ENCODE assay signal across 19 mouse cellular contexts in the genomic region with DNA sequence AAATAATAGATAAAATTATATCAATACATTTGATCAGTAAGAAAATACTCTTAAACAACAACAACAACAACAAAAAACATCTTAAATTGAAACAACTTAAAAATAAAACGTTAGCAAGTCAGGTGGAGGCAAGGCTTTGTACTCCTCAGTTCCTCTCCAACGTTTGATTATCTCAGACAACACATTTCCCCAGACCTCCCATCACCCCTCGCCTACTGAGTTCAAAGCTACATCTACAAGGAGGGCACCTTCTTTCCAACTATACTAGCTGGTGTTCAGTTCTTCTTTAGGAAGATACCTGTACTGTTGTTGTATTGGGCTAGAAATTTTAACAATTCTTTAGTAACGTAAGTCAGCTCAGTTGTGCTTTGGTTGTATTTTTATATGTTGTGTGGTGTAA. TPM values are rescaled to one million over a fixed set of nuclear protein-coding genes. Genes with fewer than 3 reads are reported as not detected.
DNase-seq lines count a peak whose midpoint lies in the region; ATAC-seq and TF ChIP-seq lines count a peak whose summit lies in the region.
"Had no signal": no experiment of that assay in that cellular context is flagged by ENCODE, and none has a peak within 500 bp of the region (broad histone marks: within the 10 kb centered on the region; RNA-seq: fewer than 3 reads in every experiment).

No protein-coding gene starts in this region.

- no peak for TF ChIP-seq CTCF in MEL (IDR thresholded peaks at IDR 0.05 in 2 of 3, conservative IDR thresholded peaks at IDR 0.05 in 1 of 3; ENCODE audit: control insufficient read depth in 1 of 3, insufficient read depth in 1 of 3, low read depth in 2 of 3, low read length in 3 of 3, poor library complexity in 1 of 3, severe bottlenecking in 1 of 3)
- no peak for TF ChIP-seq CTCF in liver, embryonic 14.5 days (IDR thresholded peaks at IDR 0.05; ENCODE audit: low read depth)

- DNase-seq in MEL (ENCODE audit: low read depth, low spot score) = peak; percentile 60
- peak; percentile 16 for DNase-seq in liver
- peak in 2 of 3 experiments; percentile 15 to 25 for DNase-seq in liver, embryonic 14.5 days (ENCODE audit: low read depth in 3 of 3, low spot score in 3 of 3)
- DNase-seq in left cerebral cortex, postnatal 25 days (ENCODE audit: low spot score in 2 of 2) = no peak
- DNase-seq in right cerebral cortex, adult 2 months (ENCODE audit: low spot score in 2 of 2) = no peak
- no peak for DNase-seq in frontal cortex, adult 2 months (ENCODE audit: extremely low spot score in 1 of 2, low spot score in 1 of 2)
- DNase-seq: adrenal gland, postnatal 14 days; cerebellum, adult 2 months; cerebellum, postnatal 10 days; forebrain, postnatal 0 days; gastrocnemius, adult 2 months; gastrocnemius, postnatal 25 days; heart, postnatal 10 days; heart, postnatal 4 days had no signal

- TF ChIP-seq EP300 in MEL (IDR thresholded peaks at IDR 0.05; ENCODE audit: low read depth in 1 of 2, low read length in 2 of 2) = peak in 1 of 2 experiments; percentile 46; a peak in 2 of 4 replicates
- TF ChIP-seq EP300 in liver, embryonic 14.5 days (IDR thresholded peaks at IDR 0.05; ENCODE audit: low read depth) = peak; percentile 42

- H3K4me1 ChIP-seq in MEL (ENCODE audit: control insufficient read depth in 1 of 2, insufficient read depth in 2 of 2, low read length in 2 of 2) = peaks cover 2 to 4% of the 10 kb centered on the region in 2 experiments; a peak in 2 of 4 replicates
- peaks cover 2% of the 10 kb centered on the region in 2 experiments; a peak in 2 of 4 replicates for H3K4me1 ChIP-seq in liver, embryonic 14.5 days (replicated peaks; ENCODE audit: control insufficient read depth in 2 of 2, insufficient read depth in 2 of 2, low read length in 1 of 2)
- H3K4me1 ChIP-seq: embryonic facial prominence, embryonic 10.5 days; forebrain, embryonic 13.5 days; hindbrain, embryonic 12.5 days had no signal

- TF ChIP-seq RAD21 in MEL (IDR thresholded peaks at IDR 0.05; ENCODE audit: low read depth, low read length) = no peak

- peak; percentile 65; the same call in 1 of the 2 replicates for ATAC-seq in liver, embryonic 14.5 days (ENCODE audit: insufficient read depth)
- ATAC-seq in megakaryocyte-erythroid progenitor cell, adult 5-6 weeks (replicated peaks; ENCODE audit: low FRiP score, low TSS enrichment, poor library complexity, severe bottlenecking) = peak; percentile 59
- ATAC-seq: forebrain, embryonic 13.5 days; forebrain, postnatal 0 days; hindbrain, embryonic 16.5 days had no signal

- H3K9ac ChIP-seq in MEL (ENCODE audit: control insufficient read depth, low read depth, low read length, poor library complexity, severe bottlenecking) = no peak overlapping the region
- H3K9ac ChIP-seq in liver, embryonic 14.5 days (replicated peaks) = no peak overlapping the region
- H3K9ac ChIP-seq: forebrain, embryonic 13.5 days; forebrain, postnatal 0 days; hindbrain, embryonic 12.5 days had no signal

- WGBS in liver, embryonic 14.5 days (ENCODE audit: insufficient replicate concordance) = 38% methylated on average over 4 of the region's 4 CpGs

- no peak overlapping the region for H3K27ac ChIP-seq in MEL (ENCODE audit: control insufficient read depth, low read depth, low read length)
- H3K27ac ChIP-seq in liver, embryonic 14.5 days = no peak overlapping the region
- H3K27ac ChIP-seq: embryonic facial prominence, embryonic 10.5 days; forebrain, embryonic 13.5 days; gastrocnemius, adult 2 months; hindbrain, embryonic 12.5 days had no signal

- H3K79me2 ChIP-seq in MEL (ENCODE audit: control insufficient read depth, insufficient read depth, low read length, poor library complexity) = no peaks in the 10 kb centered on the region

- H3K27me3 ChIP-seq in MEL (ENCODE audit: control insufficient read depth in 1 of 2, insufficient read depth in 2 of 2, low read length in 2 of 2) = no peaks in the 10 kb centered on the region
- no peaks in the 10 kb centered on the region for H3K27me3 ChIP-seq in liver, embryonic 14.5 days (ENCODE audit: control insufficient read depth, insufficient read depth, low read length)
- H3K27me3 ChIP-seq: forebrain, embryonic 13.5 days; hindbrain, embryonic 12.5 days had no signal

- intact Hi-C loops in left cerebral cortex, postnatal 25 days (cut with DNase I) = no loop called here

- no peaks in the 10 kb centered on the region for H3K9me3 ChIP-seq in MEL (replicated peaks; ENCODE audit: insufficient read depth, low read length)
- H3K9me3 ChIP-seq in liver, embryonic 14.5 days (ENCODE audit: control insufficient read depth, low read length) = no peaks in the 10 kb centered on the region
- H3K9me3 ChIP-seq: embryonic facial prominence, embryonic 10.5 days; forebrain, embryonic 13.5 days; hindbrain, embryonic 12.5 days had no signal

- no peak overlapping the region for H3K4me3 ChIP-seq in MEL (ENCODE audit: control insufficient read depth in 1 of 2, insufficient read depth in 1 of 2, low read depth in 2 of 2, low read length in 2 of 2)
- H3K4me3 ChIP-seq in liver, embryonic 14.5 days (ENCODE audit: insufficient read depth in 1 of 2, low read depth in 2 of 2, low read length in 2 of 2) = no peak overlapping the region
- H3K4me3 ChIP-seq: embryonic facial prominence, embryonic 10.5 days; forebrain, embryonic 13.5 days; gastrocnemius, adult 2 months; hindbrain, embryonic 12.5 days had no signal

- H3K36me3 ChIP-seq in MEL (ENCODE audit: control insufficient read depth in 1 of 2, insufficient read depth in 2 of 2, low read length in 2 of 2) = peaks cover 8 to 19% of the 10 kb centered on the region in 2 experiments; a peak in 3 of 4 replicates
- no peaks in the 10 kb centered on the region; the same call in 1 of the 2 replicates for H3K36me3 ChIP-seq in liver, embryonic 14.5 days (replicated peaks; ENCODE audit: control insufficient read depth, insufficient read depth, low read depth)
- H3K36me3 ChIP-seq: hindbrain, embryonic 12.5 days had no signal

- TF ChIP-seq POLR2A in MEL (IDR thresholded peaks at IDR 0.05; ENCODE audit: control insufficient read depth in 1 of 2, insufficient read depth in 1 of 2, low read depth in 1 of 2, low read length in 2 of 2, poor library complexity in 1 of 2) = no peak

- H3K4me2 ChIP-seq in liver, embryonic 14.5 days (ENCODE audit: low read depth) = no peak overlapping the region
- H3K4me2 ChIP-seq: forebrain, embryonic 13.5 days; hindbrain, embryonic 12.5 days had no signal

TF ChIP-seq in MEL, 35 proteins besides CTCF, POLR2A, EP300 and RAD21:
- TF ChIP-seq MAZ (IDR thresholded peaks at IDR 0.05; ENCODE audit: low read depth, low read length) (no peak), USF2 (IDR thresholded peaks at IDR 0.05; ENCODE audit: borderline replicate concordance in 1 of 2, insufficient read depth in 1 of 2, low read depth in 1 of 2, low read length in 2 of 2) (no peak), USF1 (IDR thresholded peaks at IDR 0.05; ENCODE audit: low read depth, low read length) (no peak), TAL1 (IDR thresholded peaks at IDR 0.05; ENCODE audit: low read length) (peak; percentile 51), UBTF (IDR thresholded peaks at IDR 0.05; ENCODE audit: borderline replicate concordance, insufficient read depth, low read depth, low read length) (no peak), CHD1 (IDR thresholded peaks at IDR 0.05; ENCODE audit: low read depth, low read length) (no peak), TCF12 (IDR thresholded peaks at IDR 0.05; ENCODE audit: low read depth, low read length) (0 out of 2 replicates have a peak, but pooled peaks have one; percentile 18), ZNF384 (IDR thresholded peaks at IDR 0.05; ENCODE audit: low read depth, low read length) (no peak), GATA1 (IDR thresholded peaks at IDR 0.05; ENCODE audit: low read depth, low read length) (peak; percentile 30; the same call in 1 of the 2 replicates), SIN3A (IDR thresholded peaks at IDR 0.05; ENCODE audit: low read length) (no peak), ZC3H11A (IDR thresholded peaks at IDR 0.05; ENCODE audit: low read depth, low read length) (no peak)
TF ChIP-seq in MEL: peak in this region for 3.

RNA-seq across cellular contexts. Expression of a gene that starts 49.3 kb away (rescaled TPM):
- total RNA-seq in MEL (2012; rRNA removed) = 4.0 and 6.0 TPM in 2 replicates
- 1 to 10 TPM in 1 of 2 experiments, not detected in 1; 9.1 TPM for polyA plus RNA-seq in MEL (2012; ENCODE audit: insufficient read depth in 1 of 2, insufficient read length in 2 of 2, low read depth in 1 of 2, low replicate concordance in 2 of 2, missing spikeins in 1 of 2)
- 3.6 and 3.9 TPM in 2 replicates for polyA plus RNA-seq in liver, embryonic 14.5 days (2012; rRNA removed)
- polyA plus RNA-seq in liver, embryonic 14.5 days (2014; fragmentation: Nextera tagmentation; extraction: Ambion mirVana) = 4.8 and 5.2 TPM in 2 replicates
- total RNA-seq in megakaryocyte-erythroid progenitor cell, adult 5-6 weeks (2014; fragmentation: Nextera tagmentation) = 9.1 and 34.1 TPM in 2 replicates
- 26.6 and 28.8 TPM in 2 replicates for total RNA-seq in megakaryocyte-erythroid progenitor cell, adult 5-6 weeks (2017)
- total RNA-seq in left cerebral cortex, postnatal 25 days (2021) = 1 to 10 TPM; 5.0 to 7.0 TPM
- 9.0 and 10.0 TPM in 2 replicates for polyA plus RNA-seq in frontal cortex, adult 2 months (2012; rRNA removed)

RNA-seq across cellular contexts. Expression of a gene that starts 49.7 kb away (rescaled TPM):
- 67.6 and 73.2 TPM in 2 replicates for total RNA-seq in MEL (2012; rRNA removed)
- 10 to 100 TPM in 1 of 2 experiments, not detected in 1; 33.5 TPM for polyA plus RNA-seq in MEL (2012; ENCODE audit: insufficient read depth in 1 of 2, insufficient read length in 2 of 2, low read depth in 1 of 2, low replicate concordance in 2 of 2, missing spikeins in 1 of 2)
- polyA plus RNA-seq in liver, embryonic 14.5 days (2012; rRNA removed) = 3.2 and 6.0 TPM in 2 replicates
- 18.2 and 22.2 TPM in 2 replicates for polyA plus RNA-seq in liver, embryonic 14.5 days (2014; fragmentation: Nextera tagmentation; extraction: Ambion mirVana)
- total RNA-seq in megakaryocyte-erythroid progenitor cell, adult 5-6 weeks (2014; fragmentation: Nextera tagmentation) = 47.9 and 66.4 TPM in 2 replicates
- total RNA-seq in megakaryocyte-erythroid progenitor cell, adult 5-6 weeks (2017) = 151 and 190 TPM in 2 replicates
- total RNA-seq in left cerebral cortex, postnatal 25 days (2021) = 10 to 100 TPM; 21.1 to 21.5 TPM
- 6.6 and 11.2 TPM in 2 replicates for polyA plus RNA-seq in frontal cortex, adult 2 months (2012; rRNA removed)

Comparison
In these comparisons a context has a peak if more than half of its experiments do, and no peak if none do; other contexts are left out.
1. DNase-seq: peak in MEL (single experiment), liver (single experiment) and liver, embryonic 14.5 days (2 of 3); none in left cerebral cortex, postnatal 25 days (0 of 2), right cerebral cortex, adult 2 months (0 of 2) and frontal cortex, adult 2 months (0 of 2).